Mouse (Mus musculus): ENCODE results near the gene Anxa3.

- TF ChIP-seq CTCF (IDR thresholded peaks at IDR 0.05; ENCODE audit: extremely low read depth, insufficient read length, insufficient replicate concordance, low read depth, low read length) = no peak
- TF ChIP-seq POLR2A (IDR thresholded peaks at IDR 0.05; ENCODE audit: low read depth, low read length) = no peak
Measured at GRCm38 (mm10) chr5:96853451-96853850, 60.3 kb downstream of the Anxa3 start.

All from small intestine, adult 2 months (tissue).